Mouse (Mus musculus) kidney, adult 11 months (tissue): ENCODE data around the gene Ezr.
"Not testable (repeated sequence)": the region's sequence is repeated elsewhere in the genome, so short reads cannot be mapped to it uniquely, and the experiment has no call there.

ENCODE experiments used
- DNase-seq: peaks from one replicate; pipeline ENCODE4 v3.0.0; 2022

The Ezr gene

DNA sequence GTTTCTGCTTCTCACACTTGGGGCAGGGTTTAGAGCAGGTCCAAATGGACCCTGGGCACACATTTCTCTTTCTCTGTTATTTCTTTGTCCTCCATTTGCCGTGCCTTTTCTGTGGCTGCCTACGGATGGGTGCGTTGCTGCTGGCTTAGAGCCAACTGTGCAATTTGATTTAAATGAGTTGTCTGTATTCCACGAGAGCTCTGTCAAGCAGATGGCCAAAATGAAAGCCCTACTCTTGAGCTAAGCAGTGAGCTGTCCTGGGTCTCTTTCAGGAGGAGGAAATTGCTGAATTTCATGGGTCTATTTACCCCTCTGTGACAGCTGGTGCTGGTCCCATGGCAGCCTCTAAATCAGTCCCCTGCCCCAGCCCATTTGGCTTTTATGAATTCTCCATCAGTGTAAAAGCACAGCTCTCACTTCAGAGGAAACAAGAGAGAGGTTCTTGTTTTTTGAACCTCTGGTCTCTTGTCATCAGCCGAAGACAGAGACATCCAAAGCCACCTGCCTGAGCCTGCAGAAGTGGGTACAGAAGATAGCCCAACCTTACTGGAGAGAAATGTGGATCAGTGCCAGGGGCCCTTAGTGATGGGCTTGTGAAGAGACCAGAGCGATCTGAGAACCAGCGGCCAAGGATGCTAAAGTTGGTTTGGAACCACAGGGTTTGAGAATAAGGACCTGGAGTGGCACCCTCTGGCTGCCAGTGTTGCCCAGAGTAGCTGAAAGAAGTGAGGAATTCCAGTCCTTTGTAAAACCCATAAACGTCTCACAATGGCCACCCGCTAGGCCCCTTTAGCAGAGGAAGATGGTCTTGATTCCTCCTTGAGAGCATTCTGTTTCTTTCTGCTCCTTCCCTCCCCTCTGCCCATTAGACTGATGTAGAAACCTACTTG is 79.0 kb downstream of the Ezr start:
- not testable (repeated sequence) for DNase-seq

DNA sequence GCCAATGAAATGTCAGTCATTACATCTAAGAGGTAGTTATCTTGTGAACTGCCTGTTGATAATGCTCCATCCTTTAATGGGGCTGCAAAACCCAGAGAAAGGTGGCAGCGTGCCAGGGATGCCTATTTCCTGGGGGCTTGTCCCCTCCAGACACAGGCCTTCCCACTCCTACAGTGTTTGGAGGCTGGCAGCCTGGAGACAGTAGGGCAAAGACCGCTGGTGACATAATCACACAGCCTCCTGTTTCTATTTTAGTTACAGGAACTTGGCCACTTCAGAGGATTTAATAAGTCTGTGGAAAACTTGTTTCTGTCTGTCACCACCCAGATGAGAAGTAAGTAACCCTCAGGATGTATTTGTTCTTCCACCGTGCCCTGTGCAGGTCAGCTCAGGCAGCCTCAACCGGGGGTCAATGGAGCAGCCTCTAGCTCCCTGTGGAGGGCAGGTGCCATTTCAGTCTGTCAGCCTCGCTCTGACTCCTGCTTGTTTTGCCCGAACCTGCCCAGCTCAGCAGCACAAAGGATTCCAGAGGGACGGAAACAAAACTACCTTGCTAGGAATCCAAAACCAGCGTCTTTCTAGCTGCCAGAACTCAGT is 79.9 kb downstream of the Ezr start:
- peak; percentile 36 for DNase-seq

DNA sequence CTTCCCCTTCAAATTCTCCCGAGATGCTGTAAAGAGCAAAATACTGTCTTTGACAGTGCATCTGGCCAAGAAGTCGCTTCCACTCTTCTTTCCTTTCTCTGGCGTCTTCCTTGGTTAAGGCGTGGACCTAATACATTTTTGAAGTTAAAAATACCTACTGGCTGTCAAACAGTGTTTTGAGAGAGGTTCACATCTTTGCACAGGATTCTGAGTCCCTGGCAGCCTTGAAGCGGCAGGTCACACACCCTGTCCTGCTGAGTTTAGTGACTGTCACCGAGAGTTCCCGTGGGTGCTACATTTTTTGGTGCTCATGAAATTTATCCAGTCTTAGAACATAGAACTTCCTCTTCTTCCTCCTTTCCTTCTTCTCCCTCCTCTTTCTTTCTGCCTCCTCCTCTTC is 82.5 kb downstream of the Ezr start:
- not testable (repeated sequence) for DNase-seq

DNA sequence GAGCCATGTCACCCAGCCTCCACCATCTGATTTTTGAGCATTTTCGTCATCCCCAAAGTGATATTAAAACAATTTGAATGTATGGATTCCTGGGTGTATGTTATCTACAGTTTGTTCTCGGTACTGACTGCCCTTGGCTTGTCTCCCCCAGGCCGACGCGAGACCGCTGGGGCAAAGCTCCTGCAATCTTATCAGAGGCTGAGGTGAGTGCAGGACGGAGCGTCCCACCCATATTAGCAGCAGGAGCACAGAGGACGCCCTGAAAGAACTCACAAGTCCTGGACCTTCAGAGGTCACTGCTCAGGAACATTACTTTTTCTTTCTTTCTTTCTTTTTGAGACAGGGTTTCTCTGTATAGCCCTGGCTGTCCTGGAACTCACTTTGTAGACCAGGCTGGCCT is 83.1 kb downstream of the Ezr start:
- not testable (repeated sequence) for DNase-seq

DNA sequence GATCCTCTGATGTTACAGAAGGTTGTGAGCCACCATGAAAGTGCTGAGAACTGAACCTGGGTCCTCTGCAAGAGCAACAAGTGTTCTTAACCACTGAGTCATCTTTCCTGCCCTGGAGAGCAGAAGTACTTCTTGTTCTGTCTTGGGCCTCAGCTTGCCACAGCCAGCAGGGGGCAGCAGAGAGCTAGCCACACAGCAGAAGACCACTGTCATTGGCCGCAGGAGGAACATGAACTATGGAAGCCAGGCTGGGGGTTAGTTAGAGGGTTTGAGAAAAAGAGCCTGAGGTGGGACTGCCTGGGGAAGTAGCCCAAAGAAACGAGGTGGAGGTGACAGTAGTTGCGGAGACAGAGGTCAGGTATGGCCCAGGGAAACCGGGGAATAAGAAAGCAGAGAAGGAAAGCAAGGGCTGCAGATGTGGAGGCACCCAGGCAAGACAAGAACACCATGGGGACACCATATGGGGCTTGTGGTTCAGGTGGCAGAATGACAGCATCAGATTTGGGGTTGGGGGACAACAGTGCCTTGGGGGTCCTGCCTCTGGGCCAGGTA is 85.3 kb downstream of the Ezr start:
- peak; percentile 68 for DNase-seq

DNA sequence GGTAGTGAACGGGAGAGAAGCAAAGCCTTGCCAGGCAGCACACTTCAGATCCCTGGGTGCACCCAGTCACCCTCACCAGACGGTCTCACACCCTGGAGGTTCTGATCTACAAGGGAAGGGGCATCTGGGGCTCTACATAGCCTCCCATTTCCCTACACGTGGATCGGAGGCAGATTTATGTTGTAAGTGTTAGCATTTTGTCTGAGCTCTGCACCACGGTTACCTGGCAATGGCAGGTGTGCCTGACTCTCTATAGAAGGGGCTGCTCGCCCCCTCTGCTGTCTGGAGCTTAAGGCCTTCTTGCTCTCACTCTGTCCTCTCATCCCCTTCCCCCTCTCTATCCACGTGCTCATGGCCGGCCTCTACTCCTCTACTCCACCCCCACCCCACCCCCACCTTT is 86.1 kb downstream of the Ezr start:
- DNase-seq, result not testable (repeated sequence)

DNA sequence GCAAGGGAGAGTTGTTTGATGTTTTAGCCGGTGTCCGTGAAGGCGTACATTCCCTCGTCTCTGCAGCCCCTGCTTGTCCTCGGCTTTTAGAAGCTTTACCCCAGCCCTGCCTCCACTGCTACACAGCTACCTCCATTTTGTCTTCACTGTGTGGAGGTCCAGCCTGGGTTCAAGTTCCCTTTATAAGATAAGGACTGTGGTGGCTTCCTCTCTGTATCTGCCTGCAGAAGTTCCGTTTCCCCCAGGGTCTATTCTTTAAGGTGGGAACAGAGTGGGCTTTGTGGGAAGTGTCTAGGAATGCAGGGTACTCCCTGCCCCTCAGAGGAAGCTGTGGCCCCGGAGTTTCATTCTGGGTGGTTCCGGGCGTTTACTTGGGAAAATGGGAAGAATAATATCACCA is 86.9 kb downstream of the Ezr start:
- DNase-seq, result not testable (repeated sequence)

DNA sequence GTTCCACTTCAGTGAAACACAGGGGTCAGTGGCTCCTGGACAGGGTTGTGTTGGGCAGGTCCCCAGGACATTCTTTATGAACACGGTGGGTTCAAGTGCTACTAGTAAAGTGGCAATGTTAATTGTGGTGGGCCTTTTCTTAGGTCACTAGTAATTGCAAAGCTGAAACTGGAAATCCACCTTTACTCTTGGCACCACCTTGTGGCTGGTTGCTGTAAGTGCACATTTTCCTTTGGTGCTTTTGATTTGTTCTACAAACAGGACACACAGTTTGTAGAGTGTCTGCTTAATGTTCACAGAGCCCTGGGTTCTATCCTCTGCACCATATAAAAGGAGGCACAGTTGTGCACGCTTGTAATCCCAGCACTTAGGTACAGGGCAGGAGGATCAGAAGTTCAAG is 91.0 kb downstream of the Ezr start:
- peak; percentile 73 for DNase-seq

DNA sequence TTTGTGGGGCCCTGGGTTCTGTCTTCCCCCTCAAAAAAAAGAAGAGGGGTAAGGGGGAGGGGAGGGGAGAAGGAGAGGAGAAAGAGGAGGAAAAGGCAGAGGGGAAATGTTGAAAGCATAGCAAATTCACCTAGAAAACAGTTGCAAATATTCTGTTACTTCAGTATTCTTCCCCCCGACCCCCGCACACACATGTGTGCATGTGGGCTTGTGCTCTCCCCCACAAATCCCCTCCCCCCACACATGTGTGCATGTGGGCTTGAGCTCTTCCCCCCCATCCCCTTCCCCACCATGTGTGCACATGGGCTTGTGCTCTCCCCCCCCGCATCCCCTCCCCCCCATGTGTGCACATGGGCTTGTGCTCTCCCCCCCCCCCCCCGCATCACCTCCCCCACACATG is 93.2 kb downstream of the Ezr start:
- DNase-seq, result not testable (repeated sequence)
